Mouse (Mus musculus) adrenal gland, postnatal 25 days (tissue): ENCODE results near the gene Zfp955b. TPM values are rescaled to one million over a fixed set of nuclear protein-coding genes. Genes with fewer than 3 reads are reported as not detected.
"Not testable (repeated sequence)": the region's sequence is repeated elsewhere in the genome, so short reads cannot be mapped to it uniquely, and the experiment has no call there.

Experiments used
- DNase-seq: peaks from one replicate; pipeline ENCODE4 v3.0.0; 2021; ENCODE audit warnings: mixed read lengths
- long read RNA-seq: library from polyadenylated mRNA; stranded (forward); transcript quantifications from one replicate; pipeline ENCODE4 v2.0.0, GENCODE M21; 2021
- total RNA-seq: library from RNA; stranded (reverse); gene quantifications from 2 replicates; pipeline ENCODE4 v1.2.3, GENCODE M21; 2021

Zfp955b gene
- 16.9 and 17.9 TPM in 2 replicates for total RNA-seq
- long read RNA-seq, full-length matches to known transcripts = 10 of 17 reads
- long read RNA-seq, partial matches to known transcripts = 0 of 17 reads
- long read RNA-seq, other reads (novel, unspliced or antisense) = 7 of 17 reads

DNA sequence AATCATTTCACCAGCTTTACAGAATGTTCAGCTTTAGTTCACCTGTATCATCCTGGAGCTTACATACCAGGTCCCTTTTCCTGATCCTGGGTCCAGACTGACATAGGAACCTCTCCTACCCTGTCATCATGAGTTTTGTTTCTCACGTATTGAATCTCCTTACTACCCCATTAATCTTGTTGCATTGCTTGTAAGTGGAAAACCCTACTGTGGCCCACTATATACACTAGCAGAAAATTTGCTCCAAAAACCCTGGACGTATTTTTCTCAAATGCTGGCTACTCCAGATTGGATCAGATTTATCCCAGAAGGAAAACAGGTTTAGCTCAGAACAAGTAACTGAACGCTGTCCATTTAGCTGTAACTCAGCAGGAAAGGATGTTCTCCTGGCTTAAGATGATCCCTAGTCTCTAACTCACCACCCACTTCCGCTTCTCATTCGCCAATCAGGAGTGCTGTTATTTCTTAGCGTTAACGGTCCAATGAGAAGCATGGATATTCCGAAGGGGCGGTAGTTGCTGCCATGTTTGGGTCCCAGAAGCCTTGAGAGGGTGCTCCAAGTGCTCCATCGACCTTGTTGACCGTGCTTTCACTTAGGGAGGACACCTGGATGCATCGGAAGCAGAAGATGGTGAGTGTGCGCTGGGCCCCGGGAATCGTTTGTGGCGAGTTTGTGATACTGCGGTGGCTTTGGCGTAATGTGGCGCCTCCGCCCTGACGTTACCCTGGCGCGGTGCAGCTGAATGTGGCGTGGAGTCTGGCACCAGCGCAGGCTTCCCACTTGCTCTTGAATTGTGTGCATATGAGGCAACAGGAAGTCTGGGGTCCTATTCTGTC, at the start of gene Zfp955b:
Gene Zfp955b (plus strand): TSS at position 506 of the 837 bp plus-strand sequence.
- DNase-seq = not testable (repeated sequence)

- DNase-seq = not testable (repeated sequence)
Measured at GRCm38 (mm10) chr17:33254530-33255318, 34.6 kb upstream of the Zfp955b start, which contains the start of gene Zfp955a. Gene Zfp955a, minus strand, starts transcription at chr17:33255145.

DNA sequence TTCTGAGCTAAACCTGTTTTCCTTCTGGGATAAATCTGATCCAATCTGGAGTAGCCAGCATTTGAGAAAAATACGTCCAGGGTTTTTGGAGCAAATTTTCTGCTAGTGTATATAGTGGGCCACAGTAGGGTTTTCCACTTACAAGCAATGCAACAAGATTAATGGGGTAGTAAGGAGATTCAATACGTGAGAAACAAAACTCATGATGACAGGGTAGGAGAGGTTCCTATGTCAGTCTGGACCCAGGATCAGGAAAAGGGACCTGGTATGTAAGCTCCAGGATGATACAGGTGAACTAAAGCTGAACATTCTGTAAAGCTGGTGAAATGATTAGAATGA, 34.1 kb upstream of the Zfp955b start:
- not testable (repeated sequence) for DNase-seq

- no peak for DNase-seq
Measured at GRCm38 (mm10) chr17:33264376-33264775, 25.0 kb upstream of the Zfp955b start, which contains the start of gene Olfr63. Gene Olfr63, plus strand, starts transcription at chr17:33264676.

GRCm38 (mm10) chr17:33268907-33269306, 20.4 kb upstream of the Zfp955b start:
- no peak for DNase-seq

GRCm38 (mm10) chr17:33289876-33290149, 469 bp downstream of the Zfp955b start:
- not testable (repeated sequence) for DNase-seq

DNA sequence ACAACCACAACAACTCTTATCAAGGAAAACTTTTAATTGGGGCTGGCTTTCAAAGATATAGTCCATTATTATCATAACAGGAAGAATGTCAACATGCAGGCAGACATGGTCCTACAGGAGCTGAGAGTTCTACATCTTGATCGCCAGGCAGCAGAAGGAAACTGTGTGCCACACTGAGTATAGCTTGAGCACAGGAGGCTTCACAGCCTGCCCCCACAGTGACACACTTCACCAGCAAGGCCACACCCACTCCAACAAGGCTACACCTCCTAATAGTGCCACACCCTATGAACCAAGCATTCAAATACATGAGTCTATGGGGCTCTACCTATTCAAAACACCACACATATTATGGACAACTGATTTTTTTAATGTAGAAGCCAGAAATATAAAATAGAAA, 63.6 kb downstream of the Zfp955b start:
- no peak for DNase-seq

Other genes with a start within 250 kb of the Zfp955b start
- not detected in 2 replicates for gene 4921501E09Rik, start 221.5 kb upstream of the Zfp955b start, total RNA-seq
- gene Zfp563, start 200.2 kb upstream of the Zfp955b start, total RNA-seq = 12.0 and 12.6 TPM in 2 replicates
- not detected in 2 replicates for gene Morc2b, start 149.9 kb upstream of the Zfp955b start, total RNA-seq
- not detected in 2 replicates for gene Olfr55, start 121.1 kb upstream of the Zfp955b start, total RNA-seq
- not detected in 2 replicates for gene Olfr239, start 98.2 kb upstream of the Zfp955b start, total RNA-seq
- gene Olfr1564, start 67.9 kb upstream of the Zfp955b start, total RNA-seq = 0.18 TPM in 1 of 2 replicates, not detected in the other
- 12.0 and 12.1 TPM in 2 replicates for gene Zfp955a, start 34.4 kb upstream of the Zfp955b start, total RNA-seq
- not detected in 2 replicates for gene Olfr63, start 24.9 kb upstream of the Zfp955b start, total RNA-seq
- gene Zfp81, start 69.3 kb downstream of the Zfp955b start, total RNA-seq = 8.2 and 11.7 TPM in 2 replicates
- 9.0 and 9.4 TPM in 2 replicates for gene Zfp101, start 105.1 kb downstream of the Zfp955b start, total RNA-seq
- not detected in 2 replicates for gene Actl9, start 143.4 kb downstream of the Zfp955b start, total RNA-seq
- gene Adamts10, start 234.7 kb downstream of the Zfp955b start, total RNA-seq = 46.2 and 54.1 TPM in 2 replicates